Mouse (Mus musculus) thymus, adult 2 months (tissue): ENCODE results near the gene Krtap1-5. TPM values are rescaled to one million over a fixed set of nuclear protein-coding genes. Genes with fewer than 3 reads are reported as not detected.

Experiments used
- DNase-seq: peaks from one replicate; pipeline ENCODE4 v3.0.0; 2021
- H3K27ac ChIP-seq: fragments of 200-500 bp; 2 replicates; pipeline ENCODE4 v1.5.1; 2012; ENCODE audit warnings: low read length, control low read depth; ENCODE audit not compliant: control insufficient read depth, insufficient read depth
- H3K27me3 ChIP-seq: fragments of 200-500 bp; 2 replicates; pipeline ENCODE4 v1.6.1; 2012; ENCODE audit warnings: mild to moderate bottlenecking, low read length, moderate library complexity, mixed read lengths; ENCODE audit not compliant: control insufficient read depth, insufficient read depth
- H3K36me3 ChIP-seq: fragments of 200-500 bp; 2 replicates; pipeline ENCODE4 v1.6.1; 2012; ENCODE audit warnings: mild to moderate bottlenecking, low read length, moderate library complexity; ENCODE audit not compliant: control insufficient read depth, insufficient read depth
- H3K4me1 ChIP-seq: fragments of 200-500 bp; replicated peaks from 2 replicates; pipeline ENCODE4 v1.6.1; 2012; ENCODE audit warnings: low read length; ENCODE audit not compliant: control insufficient read depth, insufficient read depth
- H3K4me3 ChIP-seq: fragments of 200-500 bp; 2 replicates; pipeline ENCODE4 v1.5.1; 2012; ENCODE audit warnings: mild to moderate bottlenecking, low read length, control low read depth, moderate library complexity; ENCODE audit not compliant: control insufficient read depth, insufficient read depth
- CTCF ChIP-seq: fragments of 200-500 bp; IDR thresholded peaks from 2 replicates; pipeline ENCODE4 v1.5.1; 2012; ENCODE audit warnings: mild to moderate bottlenecking, control low read depth, low read length, moderate library complexity, borderline replicate concordance; ENCODE audit not compliant: control insufficient read depth, poor library complexity, insufficient read depth; ENCODE audit errors: extremely low read depth
- POLR2A ChIP-seq: fragments of 200-500 bp; IDR thresholded peaks from 2 replicates; pipeline ENCODE4 v1.6.1; 2012; ENCODE audit warnings: mild to moderate bottlenecking, low read length, control low read depth, moderate library complexity; ENCODE audit not compliant: control insufficient read depth, poor library complexity, insufficient read depth; ENCODE audit errors: extremely low read depth
- WGBS: fragments of 180-500 bp; shearing (Covaris S2); methylation state at CpG from one replicate; pipeline ENCODE4 v1.1.7; 2018; 5-methylcytosine and 5-hydroxymethylcytosine counted together
- polyA plus RNA-seq: library from polyadenylated mRNA; depleted of rRNA; stranded (reverse); fragments of >200 nt; gene quantifications from 2 replicates; pipeline ENCODE4 v1.2.3, GENCODE M21; 2012

Gene Krtap1-5
- polyA plus RNA-seq, 1 experiment = not detected

DNA sequence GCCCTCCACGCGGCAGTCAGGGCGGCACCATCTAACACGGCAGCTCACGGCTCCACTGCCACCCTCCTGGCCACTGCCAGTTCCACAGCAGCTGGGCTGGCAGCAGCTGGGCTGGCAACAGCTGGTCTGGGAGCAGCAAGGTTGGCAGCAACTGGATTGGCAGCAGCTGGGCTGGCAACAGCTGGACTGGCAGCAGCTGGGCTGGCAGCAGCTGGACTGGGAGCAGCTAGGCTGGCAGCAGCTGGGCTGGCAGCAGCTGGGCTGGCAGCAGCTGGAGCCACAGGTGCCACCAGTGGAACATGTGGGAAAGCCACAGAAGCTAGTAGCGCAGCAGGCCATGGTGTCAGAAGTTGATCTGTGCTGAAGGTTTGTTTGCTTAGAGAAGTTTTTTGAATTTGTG lies 10.2 kb upstream of the Krtap1-5 start, which contains the start of gene Krtap1-3:
TSS of gene Krtap1-3 (minus strand) at position 359 of the 400 bp plus-strand sequence.
- Histone ChIP-seq H3K36me3 (no peaks in the 10 kb centered on the region), H3K4me1 (no peaks in the 10 kb centered on the region), H3K27ac (no peak within 1 kb of the TSS), H3K4me3 (no peak within 1 kb of the TSS), H3K27me3 (no peaks in the 10 kb centered on the region)
- WGBS = 88% methylated on average over 6 of the region's 6 CpGs
- no peak for DNase-seq
- TF ChIP-seq CTCF (no peak), POLR2A (no peak)

DNA sequence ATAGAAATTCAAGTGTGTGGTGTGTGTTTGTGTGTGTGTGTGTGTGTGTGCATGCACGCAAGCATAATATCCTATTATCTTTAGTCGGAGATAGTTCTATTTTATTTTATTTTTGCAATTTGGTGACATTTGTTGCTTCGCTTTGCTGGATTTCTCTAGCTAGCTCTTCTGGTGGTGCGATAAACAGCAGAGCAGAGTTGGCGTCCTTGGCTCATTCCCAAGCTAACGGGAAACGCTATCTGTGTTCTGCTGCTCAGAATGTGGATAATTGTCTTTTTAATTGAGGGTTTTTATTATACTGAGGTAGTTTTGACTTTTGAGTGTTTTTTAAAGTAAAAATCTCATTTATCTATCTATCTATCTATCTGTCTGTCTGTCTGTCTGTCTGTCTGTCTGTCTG lies 4.3 kb upstream of the Krtap1-5 start:
- 91% methylated on average over 7 of the region's 7 CpGs for WGBS
- no peaks in the 10 kb centered on the region for H3K4me1 ChIP-seq
- no peak for TF ChIP-seq POLR2A
- no peak for TF ChIP-seq CTCF

DNA sequence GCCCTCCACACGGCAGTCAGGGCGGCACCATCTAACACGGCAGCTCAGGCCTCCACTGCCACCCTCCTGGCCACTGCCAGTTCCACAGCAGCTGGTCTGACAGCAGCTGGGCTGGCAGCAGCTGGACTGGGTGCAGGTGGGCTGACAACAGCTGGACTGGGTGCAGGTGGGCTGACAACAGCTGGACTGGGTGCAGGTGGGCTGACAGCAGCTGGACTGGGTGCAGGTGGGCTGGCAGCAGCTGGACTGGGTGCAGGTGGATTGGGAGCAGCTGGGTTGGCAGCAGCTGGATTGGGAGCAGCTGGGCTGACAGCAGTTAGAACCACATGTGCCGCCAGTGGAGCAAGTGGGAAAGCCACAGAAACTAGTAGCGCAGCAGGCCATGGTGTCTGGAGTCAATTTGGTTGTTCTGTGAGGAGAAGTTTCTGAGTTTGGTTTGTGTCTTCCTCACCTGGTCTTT lies 2.5 kb upstream of the Krtap1-5 start, which contains the start of gene Krtap1-4:
TSS of gene Krtap1-4 (minus strand) at position 410 of the 460 bp plus-strand sequence.
- TF ChIP-seq POLR2A = no peak
- TF ChIP-seq CTCF = no peak
- H3K4me1 ChIP-seq = no peaks in the 10 kb centered on the region
- no peak for DNase-seq

More for the DNA sequence above, 4.3 kb upstream of the Krtap1-5 start:
- Histone ChIP-seq H3K36me3 (no peaks in the 10 kb centered on the region), H3K27ac (no peak overlapping the region), H3K4me3 (no peak overlapping the region), H3K27me3 (no peaks in the 10 kb centered on the region)
- DNase-seq = no peak

DNA sequence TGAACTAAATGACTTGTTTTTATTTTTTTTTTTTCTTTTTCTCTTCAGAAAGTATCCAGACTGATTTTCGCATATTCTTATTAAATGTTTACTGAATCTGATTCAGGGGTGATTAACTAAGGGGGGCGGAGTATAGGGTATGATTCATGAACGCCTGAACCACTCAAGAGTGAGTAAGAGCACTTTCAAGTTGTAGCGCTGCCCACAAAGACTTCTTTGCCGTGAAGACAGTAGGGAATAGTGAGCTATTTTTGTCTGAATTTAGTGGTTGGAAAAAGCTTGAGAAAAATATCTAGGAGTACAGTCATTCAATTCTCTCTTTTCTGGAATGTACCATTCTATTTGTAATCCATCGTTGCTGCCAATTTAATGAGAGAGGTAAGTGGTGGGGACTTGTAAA lies 748 bp upstream of the Krtap1-5 start:
- DNase-seq = no peak
- H3K27ac ChIP-seq = no peak overlapping the region
- H3K4me1 ChIP-seq = no peaks in the 10 kb centered on the region
- H3K36me3 ChIP-seq = no peaks in the 10 kb centered on the region
- H3K27me3 ChIP-seq = no peaks in the 10 kb centered on the region
- H3K4me3 ChIP-seq = no peak overlapping the region
- TF ChIP-seq CTCF = no peak
- 92% methylated on average over 6 of the region's 6 CpGs for WGBS

More for the DNA sequence above, 2.5 kb upstream of the Krtap1-5 start, which contains the start of gene Krtap1-4:
- Histone ChIP-seq H3K27ac (no peak within 1 kb of the TSS), H3K4me3 (no peak within 1 kb of the TSS), H3K36me3 (no peaks in the 10 kb centered on the region), H3K27me3 (no peaks in the 10 kb centered on the region)
- 85% methylated on average over 5 of the region's 5 CpGs for WGBS

DNA sequence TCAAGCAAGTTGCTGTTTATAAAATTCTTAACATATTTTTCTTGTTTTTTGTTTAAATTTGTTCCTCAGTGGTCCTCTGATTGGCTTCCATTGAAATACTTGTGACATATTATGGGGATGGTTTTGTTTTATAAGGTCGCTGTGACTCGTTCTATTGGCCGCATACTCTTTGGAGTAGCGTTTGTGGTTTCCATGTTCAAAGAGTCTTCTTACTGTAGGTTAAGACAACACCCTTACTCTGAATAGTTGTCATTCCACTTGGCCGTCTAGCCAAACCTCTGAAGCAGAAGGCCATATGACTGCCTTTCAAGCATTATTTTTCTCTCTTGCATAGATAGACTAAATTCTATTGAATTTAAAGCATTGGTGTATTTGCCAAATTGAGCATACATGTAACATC lies 235 bp upstream of the Krtap1-5 start:
- Histone ChIP-seq H3K27me3 (no peaks in the 10 kb centered on the region), H3K4me1 (no peaks in the 10 kb centered on the region), H3K36me3 (no peaks in the 10 kb centered on the region), H3K4me3 (no peak overlapping the region), H3K27ac (no peak overlapping the region)
- TF ChIP-seq CTCF = no peak
- TF ChIP-seq POLR2A = no peak
- no peak for DNase-seq
- WGBS = 96% methylated on average over 5 of the region's 5 CpGs

DNA sequence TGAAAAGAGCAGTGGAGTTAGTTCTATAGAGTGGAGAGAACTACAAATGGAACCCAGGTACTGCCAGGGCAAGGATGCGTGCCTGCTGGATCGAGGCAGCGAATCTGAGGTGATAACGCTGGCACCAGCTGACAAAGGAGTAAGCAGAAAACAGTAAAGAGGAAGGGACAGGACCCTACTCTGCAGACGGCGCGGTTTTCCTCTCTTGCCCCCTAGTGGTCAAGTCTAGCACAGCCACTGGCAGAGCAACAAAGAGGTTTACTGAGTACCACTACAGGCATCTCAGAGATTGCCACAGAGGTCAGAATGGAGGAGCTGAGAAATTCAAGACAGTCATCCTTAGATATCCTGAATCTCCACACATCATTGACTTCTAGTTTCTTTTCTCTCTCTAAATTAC lies 6.7 kb downstream of the Krtap1-5 start:
- H3K4me1 ChIP-seq = no peaks in the 10 kb centered on the region
- peak; percentile 59; the same call in 1 of the 2 replicates for TF ChIP-seq CTCF
- TF ChIP-seq POLR2A = no peak
- no peak overlapping the region for H3K4me3 ChIP-seq
- H3K36me3 ChIP-seq = no peaks in the 10 kb centered on the region
- H3K27ac ChIP-seq = no peak overlapping the region
- H3K27me3 ChIP-seq = no peaks in the 10 kb centered on the region
- 5% methylated on average over 7 of the region's 7 CpGs for WGBS
- DNase-seq = peak; percentile 63

DNA sequence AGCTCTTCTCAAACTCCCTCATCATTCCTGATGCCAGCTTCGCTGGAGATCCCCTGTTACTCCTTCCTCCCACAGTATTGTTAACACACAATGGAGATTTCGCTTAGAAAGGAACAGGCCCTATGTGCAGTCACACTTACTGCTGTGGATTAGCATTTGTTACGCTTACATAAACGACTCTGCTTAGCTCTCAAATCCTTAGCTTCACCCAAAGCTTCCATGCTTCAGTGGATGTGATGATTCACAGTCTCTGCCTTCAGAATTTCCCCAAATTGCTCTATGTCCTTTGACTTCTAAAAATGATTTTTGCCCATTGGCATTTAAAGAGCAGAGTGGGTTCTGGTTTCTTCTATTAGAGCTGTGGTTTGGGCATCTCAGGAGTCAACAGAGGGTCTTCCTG lies 7.7 kb downstream of the Krtap1-5 start:
- no peak for TF ChIP-seq POLR2A
- no peak for TF ChIP-seq CTCF
- Histone ChIP-seq H3K27ac (no peak overlapping the region), H3K4me1 (no peaks in the 10 kb centered on the region), H3K36me3 (no peaks in the 10 kb centered on the region), H3K4me3 (no peak overlapping the region), H3K27me3 (no peaks in the 10 kb centered on the region)
- 74% methylated on average over 4 of the region's 4 CpGs for WGBS
- DNase-seq = no peak
